Mouse (Mus musculus) CH12.LX (cell line): ENCODE results near the gene Mt3. TPM values are rescaled to one million over a fixed set of nuclear protein-coding genes. Genes with fewer than 3 reads are reported as not detected.
A peak's percentile ranks its signal among the peaks of the same experiment; 100 is the strongest.

Source experiments
- DNase-seq: peaks from one replicate; pipeline ENCODE4 v3.0.0-alpha.2; 2013; ENCODE audit errors: extremely low read depth
- H3K27ac ChIP-seq: 2 replicates; pipeline ENCODE4 v1.5.1; 2012; ENCODE audit warnings: low read depth, mild to moderate bottlenecking, control low read depth, moderate library complexity; ENCODE audit not compliant: insufficient read depth
- H3K27me3 ChIP-seq: replicated peaks from 2 replicates; pipeline ENCODE3; 2012; ENCODE audit warnings: inconsistent platforms
- H3K36me3 ChIP-seq, 2 experiments: replicated peaks in 1 of 2; 2 replicates each; pipeline versions ENCODE3 to v1.6.1; 2012; ENCODE audit warnings: inconsistent platforms in 1 of 2, low read length in 1 of 2, mild to moderate bottlenecking in 1 of 2, mixed read lengths in 1 of 2, moderate library complexity in 1 of 2; ENCODE audit not compliant: control insufficient read depth in 1 of 2, insufficient read depth in 1 of 2
- H3K4me1 ChIP-seq, 2 experiments: 2 replicates each; pipeline ENCODE4 v1.6.1; 2012; ENCODE audit warnings: inconsistent platforms in 1 of 2, moderate library complexity in 1 of 2; ENCODE audit not compliant: insufficient read depth in 2 of 2, control insufficient read depth in 1 of 2
- H3K4me2 ChIP-seq: 2 replicates; pipeline ENCODE4 v1.6.1; 2012; ENCODE audit warnings: low read depth, mild to moderate bottlenecking, control low read depth; ENCODE audit not compliant: poor library complexity, insufficient read depth, severe bottlenecking
- H3K4me3 ChIP-seq, 3 experiments: fragments of 150-350 bp in 1 of 3; sonication (generic) in 1 of 3; replicated peaks in 1 of 3; 2 replicates each; pipeline versions ENCODE3 to v1.5.1; 2011 to 2012; ENCODE audit warnings: low read depth in 2 of 3, low read length in 2 of 3, mild to moderate bottlenecking in 2 of 3, moderate library complexity in 2 of 3, control low read depth in 1 of 3, improper control_type of control experiment in 1 of 3, inconsistent platforms in 1 of 3, mixed read lengths in 1 of 3; ENCODE audit not compliant: poor library complexity in 1 of 3
- H3K79me2 ChIP-seq: replicated peaks from 2 replicates; pipeline ENCODE4 v1.6.1; 2012; ENCODE audit warnings: mild to moderate bottlenecking, moderate library complexity; ENCODE audit not compliant: control insufficient read depth, poor library complexity, insufficient read depth, severe bottlenecking; ENCODE audit errors: extremely low read depth
- H3K9ac ChIP-seq: 2 replicates; pipeline ENCODE4 v1.6.1; 2012; ENCODE audit warnings: low read depth, mild to moderate bottlenecking, control low read depth, moderate library complexity; ENCODE audit not compliant: insufficient read depth
- H3K9me3 ChIP-seq: replicated peaks from 2 replicates; pipeline ENCODE3; 2012; ENCODE audit warnings: low read length, inconsistent platforms, mixed read lengths
- BHLHE40 ChIP-seq: IDR thresholded peaks from 2 replicates; pipeline ENCODE4 v1.6.1; 2011; ENCODE audit warnings: mild to moderate bottlenecking, low read depth, low read length, improper control_type of control experiment
- CHD2 ChIP-seq: IDR thresholded peaks from 2 replicates; pipeline ENCODE4 v1.6.1; 2011; ENCODE audit warnings: low read length, improper control_type of control experiment
- ETS1 ChIP-seq: conservative IDR thresholded peaks from 2 replicates; pipeline ENCODE4 v1.6.1; 2012; ENCODE audit warnings: low read depth, mild to moderate bottlenecking, inconsistent platforms, low read length, improper control_type of control experiment, moderate library complexity
- GABPA ChIP-seq: IDR thresholded peaks from 2 replicates; pipeline ENCODE4 v1.6.1; 2012; ENCODE audit warnings: low read depth, low read length, improper control_type of control experiment, inconsistent platforms; ENCODE audit not compliant: insufficient replicate concordance
- HCFC1 ChIP-seq: IDR thresholded peaks from 2 replicates; pipeline ENCODE4 v1.6.1; 2012; ENCODE audit warnings: low read depth, mild to moderate bottlenecking, inconsistent platforms, low read length, improper control_type of control experiment
- MAFK ChIP-seq: IDR thresholded peaks from 2 replicates; pipeline ENCODE4 v1.6.1; 2011; ENCODE audit warnings: low read length, improper control_type of control experiment; ENCODE audit not compliant: insufficient replicate concordance
- MEF2A ChIP-seq: IDR thresholded peaks from 2 replicates; pipeline ENCODE4 v1.6.1; 2014; ENCODE audit warnings: low read depth, mild to moderate bottlenecking, inconsistent platforms, low read length, improper control_type of control experiment, borderline replicate concordance
- MXI1 ChIP-seq: IDR thresholded peaks from 2 replicates; pipeline ENCODE4 v1.6.1; 2011; ENCODE audit warnings: mild to moderate bottlenecking, low read depth, low read length, improper control_type of control experiment
- MYC ChIP-seq: IDR thresholded peaks from 2 replicates; pipeline ENCODE4 v1.6.1; 2011; ENCODE audit warnings: low read depth, mild to moderate bottlenecking, improper control_type of control experiment, low read length
- NELFE ChIP-seq: IDR thresholded peaks from 2 replicates; pipeline ENCODE4 v1.6.1; 2011; ENCODE audit warnings: low read depth, low read length, improper control_type of control experiment
- POLR2AphosphoS2 ChIP-seq: IDR thresholded peaks from 2 replicates; pipeline ENCODE4 v1.6.1; 2011; ENCODE audit warnings: low read depth, low read length, improper control_type of control experiment
- SIN3A ChIP-seq: IDR thresholded peaks from 2 replicates; pipeline ENCODE4 v1.6.1; 2012; ENCODE audit warnings: low read length, improper control_type of control experiment, inconsistent platforms
- SMC3 ChIP-seq: IDR thresholded peaks from 2 replicates; pipeline ENCODE4 v1.6.1; 2011; ENCODE audit warnings: low read depth, low read length, improper control_type of control experiment
- TCF12 ChIP-seq: IDR thresholded peaks from 2 replicates; pipeline ENCODE4 v1.6.1; 2014; ENCODE audit warnings: low read depth, mild to moderate bottlenecking, inconsistent platforms, low read length, improper control_type of control experiment
- USF2 ChIP-seq: conservative IDR thresholded peaks from 2 replicates; pipeline ENCODE4 v1.6.1; 2011; ENCODE audit warnings: low read depth, low read length, improper control_type of control experiment
- ZKSCAN1 ChIP-seq: IDR thresholded peaks from 2 replicates; pipeline ENCODE4 v1.6.1; 2012; ENCODE audit warnings: low read depth, inconsistent platforms, low read length, improper control_type of control experiment, borderline replicate concordance
- ZMIZ1 ChIP-seq: IDR thresholded peaks from 2 replicates; pipeline ENCODE4 v1.6.1; 2012; ENCODE audit warnings: low read depth, mild to moderate bottlenecking, inconsistent platforms, low read length, improper control_type of control experiment
- ZNF384 ChIP-seq: IDR thresholded peaks from 2 replicates; pipeline ENCODE4 v1.6.1; 2012; ENCODE audit warnings: low read depth, low read length, improper control_type of control experiment, inconsistent platforms
- dilution Hi-C: fragments of 300-500 bp; cut with MboI; formaldehyde crosslinking; loops from 2 replicates; pipeline ENCODE4 v1.14.3; 2020; ENCODE audit warnings: low sequenced_read_pairs; ENCODE audit not compliant: extremely low pct_unique_long_range_greater_than_20kb, extremely low pct_ligation_motif_present
- in situ Hi-C: fragments of 300-500 bp; cut with MboI; formaldehyde crosslinking; loops from 3 replicates; pipeline ENCODE4 v1.14.3; 2019; ENCODE audit warnings: low sequenced_read_pairs, low pct_ligation_motif_present, low pct_unique_long_range_greater_than_20kb, mixed read lengths
- polyA plus RNA-seq: library from polyadenylated mRNA; unstranded; fragments of >175 nt; gene quantifications from 2 replicates; pipeline ENCODE4 v1.2.1, GENCODE M21; 2012; ENCODE audit warnings: low read depth; ENCODE audit not compliant: insufficient read length
- total RNA-seq, 2 experiments: library from RNA; depleted of rRNA; stranded (reverse); fragments of 300-350 nt in 1 of 2; fragments of >200 nt in 1 of 2; gene quantifications; 2 replicates each; pipeline ENCODE4 v1.2.3; 2012 to 2014

Gene Mt3
- total and polyA plus RNA-seq, 3 experiments: 1.9 to 20.6 TPM; not detected in 1

GRCm38 (mm10) chr8:94172075-94172808, 19.8 kb downstream of the Mt3 start, which contains the start of gene Mt2 (continued):
- TF ChIP-seq ZKSCAN1 (no peak), USF2 (peak; percentile 28; the same call in 1 of the 2 replicates), ZNF384 (no peak), MYC (peak; percentile 82), SMC3 (no peak), SIN3A (peak; percentile 66), POLR2AphosphoS2 (no peak), CHD2 (peak; percentile 42; the same call in 1 of the 2 replicates), ETS1 (no peak), HCFC1 (peak; percentile 50; the same call in 1 of the 2 replicates), TCF12 (peak; percentile 61)

DNA sequence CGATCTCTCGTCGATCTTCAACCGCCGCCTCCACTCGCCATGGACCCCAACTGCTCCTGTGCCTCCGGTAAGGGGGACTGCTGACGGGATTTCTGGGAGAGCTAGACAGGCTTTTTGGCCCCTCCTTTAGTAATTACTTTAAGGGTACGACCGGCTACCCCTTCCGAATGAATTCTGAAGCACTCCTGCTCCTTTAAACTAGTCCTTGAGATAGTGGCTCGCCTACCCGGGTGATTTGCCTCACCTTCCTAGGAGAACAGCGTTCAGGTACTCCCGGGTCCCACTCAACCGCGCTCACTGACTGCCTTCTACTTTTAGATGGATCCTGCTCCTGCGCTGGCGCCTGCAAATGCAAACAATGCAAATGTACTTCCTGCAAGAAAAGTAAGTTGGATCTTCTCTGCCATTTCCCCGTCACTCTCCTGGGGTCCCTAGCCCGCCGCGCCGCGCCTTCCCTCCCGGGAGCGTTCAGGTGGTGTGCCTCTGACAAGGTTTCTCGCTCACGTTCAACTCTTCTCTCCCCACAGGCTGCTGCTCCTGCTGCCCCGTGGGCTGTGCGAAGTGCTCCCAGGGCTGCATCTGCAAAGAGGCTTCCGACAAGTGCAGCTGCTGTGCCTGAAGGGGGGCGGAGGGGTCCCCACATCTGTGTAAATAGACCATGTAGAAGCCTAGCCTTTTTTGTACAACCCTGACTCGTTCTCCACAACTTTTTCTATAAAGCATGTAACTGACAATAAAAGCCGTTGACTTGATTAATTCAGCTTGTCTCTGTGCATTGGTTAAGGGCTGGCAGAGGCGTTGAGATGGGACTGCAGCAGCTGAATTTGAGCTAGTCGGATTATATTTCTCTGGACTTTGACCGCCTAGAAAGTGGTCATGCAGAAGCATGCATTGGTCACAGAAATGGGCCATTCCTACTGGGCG, 20.7 kb downstream of the Mt3 start:
- peaks cover 77% of the 10 kb centered on the region for H3K27me3 ChIP-seq
- peak overlapping the region; percentile 67 for H3K27ac ChIP-seq
- H3K4me3 ChIP-seq: peak overlapping the region; percentile 33 to 83 (median 58)
- H3K9ac ChIP-seq: peak overlapping the region; percentile 81
- no peak for DNase-seq
- in situ Hi-C loops (no loop called here), dilution Hi-C loops (no loop called here)
- H3K4me1 ChIP-seq: peaks cover 9 to 18% of the 10 kb centered on the region in 2 experiments
- peaks cover 2% of the 10 kb centered on the region for H3K9me3 ChIP-seq
- H3K36me3 ChIP-seq: no peaks in the 10 kb centered on the region
- no peaks in the 10 kb centered on the region; the same call in 1 of the 2 replicates for H3K79me2 ChIP-seq
- TF ChIP-seq GABPA (no peak), NELFE (peak; percentile 99), ZMIZ1 (peak; percentile 98), MEF2A (peak; percentile 6; the same call in 1 of the 2 replicates), MXI1 (peak; percentile 20; the same call in 1 of the 2 replicates), BHLHE40 (peak; percentile 35; the same call in 1 of the 2 replicates), POLR2AphosphoS2 (peak; percentile 93; the same call in 1 of the 2 replicates), MAFK (no peak), SIN3A (peak; percentile 31)
- TF ChIP-seq, all 38 proteins: peak for 7
- H3K4me2 ChIP-seq: peak overlapping the region; percentile 56
